Mouse (Mus musculus): Measurements from ENCODE around the gene Actr6. TPM values are rescaled to one million over a fixed set of nuclear protein-coding genes. Genes with fewer than 3 reads are reported as not detected.

Gene Actr6
- polyA plus RNA-seq, 1 experiment from 2014 or later, result 21.5 TPM

DNA sequence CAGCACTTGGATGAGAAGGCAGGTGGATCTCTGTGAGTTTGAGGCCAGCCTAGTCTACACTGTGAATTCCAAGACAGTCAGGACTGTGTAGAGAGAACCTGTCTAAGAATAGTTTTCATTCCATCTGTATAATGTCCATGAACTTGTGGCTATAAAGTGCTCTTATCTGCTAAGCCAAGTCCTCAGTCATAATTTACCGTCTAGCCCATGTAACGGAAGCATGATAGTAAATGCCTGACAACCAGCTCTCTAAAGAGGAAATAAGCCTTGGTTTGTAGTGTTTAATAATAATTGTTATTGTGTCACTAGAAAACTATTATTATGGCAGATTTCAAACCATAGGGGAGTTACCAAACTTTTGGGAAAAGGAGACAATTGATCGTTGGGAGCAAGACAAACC lies 5.8 kb upstream of the Actr6 start:
- Histone ChIP-seq H3K9ac (no peak overlapping the region), H3K27me3 (replicated peaks) (no peaks in the 10 kb centered on the region), H3K4me2 (no peak overlapping the region), H3K4me3 (no peak overlapping the region), H3K36me3 (no peaks in the 10 kb centered on the region), H3K27ac (replicated peaks) (no peak overlapping the region), H3K9me3 (no peaks in the 10 kb centered on the region), H3K4me1 (peaks cover under 1% of the 10 kb centered on the region)
- no peak for ATAC-seq (ENCODE audit: extremely low read depth, insufficient number of reproducible peaks, low FRiP score, low TSS enrichment)
- 66% methylated on average over 3 of the region's 3 CpGs for WGBS

- Histone ChIP-seq H3K4me2 (no peak overlapping the region), H3K36me3 (no peaks in the 10 kb centered on the region), H3K9ac (no peak overlapping the region), H3K9me3 (no peaks in the 10 kb centered on the region), H3K4me1 (peaks cover 4% of the 10 kb centered on the region), H3K4me3 (no peak overlapping the region), H3K27ac (replicated peaks) (no peak overlapping the region), H3K27me3 (replicated peaks) (no peaks in the 10 kb centered on the region)
- 37% methylated on average over 5 of the region's 5 CpGs for WGBS
- no peak for ATAC-seq (ENCODE audit: extremely low read depth, insufficient number of reproducible peaks, low FRiP score, low TSS enrichment)
Measured at GRCm38 (mm10) chr10:89737092-89737491, 5.0 kb upstream of the Actr6 start.

GRCm38 (mm10) chr10:89731341-89731740 lies 754 bp downstream of the Actr6 start:
- 14% methylated on average over 5 of the region's 5 CpGs for whole genome bisulfite sequencing
- no peak overlapping the region for H3K27ac ChIP-seq (replicated peaks)
- peak overlapping the region; percentile 84 for H3K4me2 ChIP-seq
- peak overlapping the region; percentile 82 for H3K9ac ChIP-seq
- no peak for ATAC-seq (ENCODE audit: extremely low read depth, insufficient number of reproducible peaks, low FRiP score, low TSS enrichment)
- no peaks in the 10 kb centered on the region for H3K27me3 ChIP-seq (replicated peaks)
- H3K4me1 ChIP-seq, result peaks cover 18% of the 10 kb centered on the region
- H3K4me3 ChIP-seq, result peak overlapping the region; percentile 70
- no peaks in the 10 kb centered on the region for H3K9me3 ChIP-seq
- H3K36me3 ChIP-seq, result peaks cover 12% of the 10 kb centered on the region

DNA sequence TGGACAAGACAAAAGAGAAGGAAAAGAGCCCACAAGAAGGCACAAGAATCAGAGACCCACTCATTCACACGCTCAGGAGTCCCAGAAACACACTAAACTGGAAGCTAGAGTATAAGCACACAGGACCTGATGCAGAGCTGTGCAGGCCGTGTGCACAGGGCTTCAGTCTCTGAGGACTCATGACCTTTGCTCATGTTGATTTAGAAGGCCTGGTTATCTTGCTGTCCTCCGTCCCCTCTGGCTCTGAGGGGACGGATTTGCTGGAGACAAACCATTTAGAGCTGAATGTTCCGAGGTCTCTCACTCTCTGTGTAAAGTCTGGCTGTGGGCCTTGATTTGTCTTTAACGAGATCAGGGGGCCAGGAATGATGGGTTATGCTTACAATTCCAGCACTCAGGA lies 1.7 kb downstream of the Actr6 start:
- no peak overlapping the region for H3K27ac ChIP-seq (replicated peaks)
- no peaks in the 10 kb centered on the region for H3K27me3 ChIP-seq (replicated peaks)
- H3K4me3 ChIP-seq, result no peak overlapping the region
- no peak for ATAC-seq (ENCODE audit: extremely low read depth, insufficient number of reproducible peaks, low FRiP score, low TSS enrichment)
- H3K9ac ChIP-seq, result no peak overlapping the region
- peaks cover 21% of the 10 kb centered on the region for H3K36me3 ChIP-seq
- no peaks in the 10 kb centered on the region for H3K9me3 ChIP-seq
- peaks cover 18% of the 10 kb centered on the region for H3K4me1 ChIP-seq
- no peak overlapping the region for H3K4me2 ChIP-seq
- WGBS, result 73% methylated on average over 6 of the region's 6 CpGs

DNA sequence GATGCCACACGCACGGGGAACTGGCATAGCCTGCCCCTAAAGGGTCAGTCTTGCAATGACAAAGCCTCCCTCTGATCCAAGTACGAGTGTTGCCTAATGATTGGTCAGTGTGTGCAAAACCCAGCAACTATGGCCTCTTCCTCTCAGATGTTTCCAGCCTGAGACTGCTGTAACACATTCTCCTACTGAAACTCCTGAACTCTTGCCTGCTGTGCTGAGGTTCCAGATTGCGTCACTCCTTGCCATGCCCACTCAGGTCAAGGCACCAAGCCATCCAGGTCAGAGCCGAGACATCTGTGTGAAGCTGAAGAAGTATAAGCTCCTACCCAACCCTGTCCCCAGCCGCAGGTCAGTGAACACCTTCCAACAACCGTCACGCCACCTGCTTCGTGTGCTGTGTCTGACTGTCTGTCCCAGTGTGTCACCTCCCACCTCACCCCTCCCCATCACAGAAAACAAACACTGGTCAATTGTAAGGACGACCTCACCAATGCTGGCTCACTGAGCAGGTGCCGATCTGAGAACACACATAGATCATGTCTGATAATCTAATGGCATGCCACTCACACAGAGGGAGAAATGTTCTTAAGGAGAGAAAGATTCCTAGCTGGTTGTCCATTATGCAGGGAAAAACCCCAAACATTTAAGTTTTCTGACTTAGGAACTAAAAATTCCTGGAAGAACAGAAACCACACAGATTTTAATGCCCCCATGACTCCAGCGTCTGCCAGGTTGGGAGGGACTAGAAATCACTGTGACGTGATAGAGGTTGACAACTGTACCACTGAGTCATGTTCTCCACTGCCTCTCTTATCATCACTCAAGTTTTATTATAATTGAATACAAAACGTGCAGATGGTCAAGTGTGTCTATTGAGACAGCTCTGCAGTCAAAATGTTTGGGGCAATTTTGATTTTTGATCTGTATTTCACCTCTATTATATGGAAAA lies 9.6 kb downstream of the Actr6 start:
- H3K9me3 ChIP-seq, result no peaks in the 10 kb centered on the region
- H3K9ac ChIP-seq, result no peak overlapping the region
- H3K4me1 ChIP-seq, result no peaks in the 10 kb centered on the region
- H3K4me3 ChIP-seq, result no peak overlapping the region
- ATAC-seq (ENCODE audit: extremely low read depth, insufficient number of reproducible peaks, low FRiP score, low TSS enrichment), result no peak
- WGBS, result 83% methylated on average over 14 of the region's 14 CpGs
- H3K4me2 ChIP-seq, result no peak overlapping the region
- H3K27me3 ChIP-seq (replicated peaks), result no peaks in the 10 kb centered on the region
- no peak overlapping the region for H3K27ac ChIP-seq (replicated peaks)
- H3K36me3 ChIP-seq, result peaks cover 65% of the 10 kb centered on the region

DNA sequence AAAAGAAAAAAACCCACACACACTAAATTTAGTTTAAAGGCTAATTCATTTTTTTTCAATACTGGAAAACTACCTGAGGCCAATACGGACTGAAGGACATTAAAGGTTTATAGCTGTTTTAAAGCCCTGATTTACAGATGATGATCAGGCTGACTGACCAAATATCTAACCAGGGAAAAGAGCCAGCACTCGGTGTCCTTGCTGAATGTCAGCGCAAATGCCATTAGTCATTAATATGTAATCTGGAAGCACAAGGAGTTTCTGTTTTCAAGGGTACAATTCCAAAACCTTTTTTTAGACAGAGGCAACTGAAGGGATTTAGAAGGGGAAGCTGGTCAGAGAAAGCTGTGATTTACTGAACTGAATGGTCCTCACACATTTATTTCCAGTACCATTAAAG lies 11.3 kb downstream of the Actr6 start:
- H3K27me3 ChIP-seq (replicated peaks), result no peaks in the 10 kb centered on the region

DNA sequence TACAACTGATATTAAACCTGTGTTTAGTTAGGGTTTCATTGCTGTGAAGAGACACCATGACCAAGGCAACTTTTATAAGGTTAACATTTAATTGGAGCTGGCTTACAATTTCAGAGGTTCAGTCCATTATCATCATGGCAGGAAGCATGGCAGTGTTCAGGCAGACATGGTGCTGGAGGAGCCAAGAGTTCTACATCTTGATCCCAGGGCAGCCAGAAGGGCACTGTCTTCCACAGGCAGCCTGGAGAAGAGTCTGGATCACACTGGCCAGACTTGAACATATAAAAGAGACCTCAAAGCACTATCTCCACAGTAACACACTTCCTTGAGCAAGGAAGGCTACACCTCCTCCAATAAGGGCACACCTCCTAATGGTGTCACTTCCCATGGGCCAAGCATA lies 11.8 kb downstream of the Actr6 start:
- ATAC-seq (ENCODE audit: extremely low read depth, insufficient number of reproducible peaks, low FRiP score, low TSS enrichment), result no peak

More for the DNA sequence above, 11.3 kb downstream of the Actr6 start:
- no peak overlapping the region for H3K9ac ChIP-seq
- peaks cover 62% of the 10 kb centered on the region for H3K36me3 ChIP-seq
- H3K4me3 ChIP-seq, result no peak overlapping the region
- H3K27ac ChIP-seq (replicated peaks), result no peak overlapping the region; the same call in 1 of the 2 replicates
- 75% methylated on average over 3 of the region's 3 CpGs for WGBS
- ATAC-seq (ENCODE audit: extremely low read depth, insufficient number of reproducible peaks, low FRiP score, low TSS enrichment), result no peak
- H3K4me1 ChIP-seq, result no peaks in the 10 kb centered on the region
- no peak overlapping the region for H3K4me2 ChIP-seq
- H3K9me3 ChIP-seq, result no peaks in the 10 kb centered on the region

DNA sequence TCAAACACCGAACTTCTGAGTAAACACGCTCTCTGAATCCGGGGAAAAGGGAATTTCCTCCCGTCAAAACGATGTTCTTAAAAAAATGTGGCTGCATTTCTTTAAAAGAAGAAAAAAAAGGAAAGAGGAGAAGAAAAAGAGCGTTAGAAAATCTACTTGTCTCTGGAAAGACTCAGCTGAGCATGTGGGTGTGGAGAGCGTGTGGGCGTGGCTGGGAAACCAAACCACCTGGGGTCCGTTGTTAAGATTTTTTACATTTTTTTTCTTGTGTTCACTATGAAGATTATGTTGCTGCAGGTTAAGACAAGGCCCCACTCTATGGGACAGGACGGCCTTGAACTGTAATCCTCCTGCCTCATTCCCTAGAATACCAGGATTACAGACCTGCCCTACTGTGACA lies 17.2 kb downstream of the Actr6 start:
- Histone ChIP-seq H3K4me3 (no peak overlapping the region), H3K36me3 (peaks cover 71% of the 10 kb centered on the region), H3K4me1 (no peaks in the 10 kb centered on the region), H3K9me3 (peaks cover 5% of the 10 kb centered on the region; the same call in 1 of the 2 replicates), H3K27ac (replicated peaks) (no peak overlapping the region), H3K4me2 (no peak overlapping the region), H3K27me3 (replicated peaks) (no peaks in the 10 kb centered on the region), H3K9ac (no peak overlapping the region)
- WGBS, result 85% methylated on average over 10 of the region's 10 CpGs
- no peak for ATAC-seq (ENCODE audit: extremely low read depth, insufficient number of reproducible peaks, low FRiP score, low TSS enrichment)

More for the DNA sequence above, 11.8 kb downstream of the Actr6 start:
- no peaks in the 10 kb centered on the region for H3K9me3 ChIP-seq
- H3K9ac ChIP-seq, result no peak overlapping the region
- H3K27me3 ChIP-seq (replicated peaks), result no peaks in the 10 kb centered on the region
- H3K4me3 ChIP-seq, result no peak overlapping the region
- peaks cover 62% of the 10 kb centered on the region for H3K36me3 ChIP-seq
- no peak overlapping the region for H3K27ac ChIP-seq (replicated peaks)
- no peak overlapping the region for H3K4me2 ChIP-seq
- no peaks in the 10 kb centered on the region for H3K4me1 ChIP-seq

DNA sequence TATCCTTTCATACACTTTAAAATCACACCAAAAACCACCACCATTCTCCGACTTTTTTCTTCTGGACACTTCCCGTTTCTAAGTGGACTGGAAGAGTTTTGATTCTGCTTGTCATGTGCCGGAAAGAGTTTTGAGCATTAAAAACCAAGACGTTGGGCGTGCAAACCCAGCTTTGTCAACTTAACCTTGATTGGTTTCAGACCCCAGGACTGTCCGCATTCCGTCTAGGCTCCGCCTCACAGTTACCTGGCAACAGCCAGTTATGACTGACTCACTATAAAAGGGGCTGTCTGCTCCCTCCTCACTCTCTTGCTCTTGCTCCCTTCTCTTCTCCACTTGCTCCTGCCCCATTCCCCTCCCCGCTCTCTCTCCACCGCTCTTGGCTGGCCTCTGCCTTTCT lies 23.4 kb downstream of the Actr6 start:
- Histone ChIP-seq H3K27me3 (replicated peaks) (no peaks in the 10 kb centered on the region), H3K4me2 (peak overlapping the region; percentile 61), H3K4me1 (no peaks in the 10 kb centered on the region), H3K9ac (no peak overlapping the region), H3K27ac (replicated peaks) (no peak overlapping the region), H3K36me3 (peaks cover 31% of the 10 kb centered on the region), H3K9me3 (peaks cover 5% of the 10 kb centered on the region; the same call in 1 of the 2 replicates), H3K4me3 (peak overlapping the region; percentile 35)
- ATAC-seq (ENCODE audit: extremely low read depth, insufficient number of reproducible peaks, low FRiP score, low TSS enrichment), result no peak
- 31% methylated on average over 10 of the region's 10 CpGs for WGBS

DNA sequence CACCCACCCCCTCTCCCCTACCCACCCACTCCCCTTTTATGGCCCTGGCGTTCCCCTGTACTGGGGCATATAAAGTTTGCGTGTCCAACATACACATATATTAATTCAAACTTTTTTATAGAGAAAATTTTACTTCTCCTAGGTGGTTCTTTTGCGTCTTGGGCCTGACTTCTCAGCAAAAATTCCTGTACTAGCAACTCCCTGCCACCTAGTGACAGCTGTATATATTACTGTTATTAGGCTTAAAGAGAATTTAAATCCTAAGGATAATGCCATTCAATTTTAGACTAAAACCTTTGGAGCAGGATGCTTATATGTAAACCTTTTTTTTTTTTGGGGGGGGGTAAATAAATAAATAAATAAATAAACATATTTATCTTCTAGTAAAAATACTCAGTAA lies 24.7 kb downstream of the Actr6 start:
- Histone ChIP-seq H3K4me1 (no peaks in the 10 kb centered on the region), H3K9me3 (peaks cover 5% of the 10 kb centered on the region; the same call in 1 of the 2 replicates), H3K27me3 (replicated peaks) (no peaks in the 10 kb centered on the region), H3K27ac (replicated peaks) (no peak overlapping the region), H3K4me3 (no peak overlapping the region), H3K4me2 (no peak overlapping the region), H3K9ac (no peak overlapping the region), H3K36me3 (peaks cover 18% of the 10 kb centered on the region)
- 77% methylated on average over 3 of the region's 3 CpGs for WGBS
- ATAC-seq (ENCODE audit: extremely low read depth, insufficient number of reproducible peaks, low FRiP score, low TSS enrichment), result no peak

GRCm38 (mm10) chr10:89703042-89703441 lies 29.1 kb downstream of the Actr6 start:
- H3K36me3 ChIP-seq, result no peaks in the 10 kb centered on the region
- H3K4me1 ChIP-seq, result no peaks in the 10 kb centered on the region
- H3K27me3 ChIP-seq (replicated peaks), result no peaks in the 10 kb centered on the region
- no peak overlapping the region for H3K27ac ChIP-seq (replicated peaks)
- 47% methylated on average over 5 of the region's 5 CpGs for WGBS
- H3K9me3 ChIP-seq, result no peaks in the 10 kb centered on the region
- no peak overlapping the region for H3K4me2 ChIP-seq
- H3K4me3 ChIP-seq, result no peak overlapping the region
- H3K9ac ChIP-seq, result no peak overlapping the region
- no peak for ATAC-seq (ENCODE audit: extremely low read depth, insufficient number of reproducible peaks, low FRiP score, low TSS enrichment)

DNA sequence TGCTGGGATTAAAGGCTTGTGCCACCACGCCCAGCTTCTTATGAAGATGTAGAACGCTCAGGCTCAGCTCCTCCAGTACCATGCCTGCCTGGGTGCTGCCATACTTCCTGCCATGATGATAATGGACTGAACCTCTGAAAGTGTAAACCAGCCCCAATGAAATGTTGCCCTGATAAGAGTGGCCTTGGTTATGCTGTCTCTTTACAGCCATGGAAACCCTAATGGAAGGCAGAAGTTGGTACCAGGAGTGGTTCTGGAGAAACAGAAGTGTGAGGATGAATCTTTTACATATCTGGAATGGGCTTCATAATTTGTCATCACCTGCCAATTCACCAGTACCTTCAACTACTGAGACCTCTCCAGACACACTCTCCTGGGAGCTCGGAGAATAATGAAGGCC lies 34.1 kb downstream of the Actr6 start:
- Histone ChIP-seq H3K9me3 (no peaks in the 10 kb centered on the region), H3K4me2 (no peak overlapping the region), H3K4me3 (no peak overlapping the region), H3K36me3 (no peaks in the 10 kb centered on the region), H3K27ac (replicated peaks) (no peak overlapping the region), H3K27me3 (replicated peaks) (no peaks in the 10 kb centered on the region), H3K9ac (no peak overlapping the region), H3K4me1 (no peaks in the 10 kb centered on the region)
- no peak for ATAC-seq (ENCODE audit: extremely low read depth, insufficient number of reproducible peaks, low FRiP score, low TSS enrichment)
- 80% methylated on average over 3 of the region's 3 CpGs for WGBS

Measured in heart, embryonic 13.5 days (tissue).